ENCODE assay signal across 15 mouse cellular contexts in genomic region chr16:30572239-30572638, GRCm38 (mm10). TPM values are rescaled to one million over a fixed set of nuclear protein-coding genes. Genes with fewer than 3 reads are reported as not detected.
DNase-seq lines count a peak whose midpoint lies in the region.
"Had no signal": no experiment of that assay in that cellular context is flagged by ENCODE, and none has a peak within 500 bp of the region (broad histone marks: within the 10 kb centered on the region; RNA-seq: fewer than 3 reads in every experiment).

No protein-coding gene starts in this region.

- intact Hi-C loops in heart, postnatal 14 days (cut with DNase I), result no loop called here

- DNase-seq in adrenal gland, postnatal 14 days, result peak; percentile 43
- DNase-seq in adrenal gland, adult 8-10 months, result no peak
- DNase-seq in ovary, adult 18-20 months (ENCODE audit: low spot score), result peak; percentile 12
- no peak for DNase-seq in ovary, postnatal 10 days (ENCODE audit: low spot score)
- peak; percentile 50 for DNase-seq in Muller cell, postnatal 12 days (ENCODE audit: inconsistent ontology term)
- DNase-seq in heart, postnatal 14 days, result no peak
- no peak for DNase-seq in urinary bladder, postnatal 10 days (ENCODE audit: low spot score)
- DNase-seq: cerebellum, adult 8-10 months; cerebellum, postnatal 25 days; gastrocnemius, postnatal 14 days; layer of hippocampus, adult 9-11 months; liver, embryonic 13.5 days; lung, adult 18-20 months; lung, postnatal 4 days; right cerebral cortex, postnatal 14 days had no signal

RNA-seq across cellular contexts. Expression of gene Lsg1, which starts 15.2 kb away (rescaled TPM):
- 31.0 and 33.2 TPM in 2 replicates for total RNA-seq in adrenal gland, postnatal 14 days (2021)
- total RNA-seq in adrenal gland, adult 8-10 months (2022), result 10 to 100 TPM; 36.7 to 47.3 (median 40.5) TPM
- 10 to 100 TPM; 18.0 to 18.6 TPM for total RNA-seq in heart, postnatal 14 days (2021)

RNA-seq across cellular contexts. Expression of gene Tmem44, which starts 21.6 kb away (rescaled TPM):
- 6.0 and 9.1 TPM in 2 replicates for total RNA-seq in adrenal gland, postnatal 14 days (2021)
- 1 to 10 TPM; 3.7 to 9.3 (median 5.8) TPM for total RNA-seq in adrenal gland, adult 8-10 months (2022)
- total RNA-seq in heart, postnatal 14 days (2021), result 10 to 100 TPM; 12.9 to 13.9 TPM

RNA-seq across cellular contexts. Expression of gene Fam43a, which starts 27.3 kb away (rescaled TPM):
- 33.6 and 48.4 TPM in 2 replicates for total RNA-seq in adrenal gland, postnatal 14 days (2021)
- 10 to 100 TPM; 36.5 to 45.0 (median 38.5) TPM for total RNA-seq in adrenal gland, adult 8-10 months (2022)
- total RNA-seq in heart, postnatal 14 days (2021), result 10 to 100 TPM; 31.8 to 34.0 TPM

Comparison
In these comparisons a context has a peak if more than half of its experiments do, and no peak if none do; other contexts are left out.
1. DNase-seq: peak in adrenal gland, postnatal 14 days (single experiment), ovary, adult 18-20 months (single experiment) and Muller cell, postnatal 12 days (single experiment); none in adrenal gland, adult 8-10 months (single experiment), ovary, postnatal 10 days (single experiment), heart, postnatal 14 days (0 of 2) and urinary bladder, postnatal 10 days (single experiment).